In the genomic region with DNA sequence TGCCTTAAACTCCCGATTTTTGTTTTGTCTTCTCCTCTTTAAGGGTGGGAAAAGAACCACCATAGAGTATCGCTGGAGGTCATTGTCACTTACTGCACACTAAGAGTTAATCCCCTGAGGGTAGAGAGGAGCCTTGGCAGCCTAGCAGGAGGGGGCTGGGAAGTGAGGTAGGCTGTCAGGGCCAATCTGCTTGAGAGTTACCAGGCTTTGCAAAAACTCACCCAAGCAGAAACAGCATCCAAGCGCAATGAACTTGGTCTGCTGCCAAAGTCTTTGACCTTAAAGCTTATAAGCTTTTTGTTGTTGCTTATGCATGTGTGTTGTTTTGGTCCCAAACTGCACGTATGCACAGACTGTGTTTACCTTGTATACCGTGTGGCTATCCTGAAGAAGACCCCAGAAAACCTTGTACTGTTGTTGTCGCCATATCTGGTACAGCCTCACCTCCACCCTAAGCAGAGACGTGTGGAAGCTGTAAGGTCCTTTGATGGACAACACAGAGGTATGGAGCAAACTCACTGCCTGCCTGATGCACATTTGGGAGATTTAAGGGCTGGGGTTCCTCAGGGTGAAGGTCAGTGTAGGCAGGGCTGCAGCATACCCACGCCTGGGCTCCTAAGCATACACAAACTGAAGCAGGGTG, we compare ENCODE assay signal across 9 mouse cellular contexts. TPM values are rescaled to one million over a fixed set of nuclear protein-coding genes. Genes with fewer than 3 reads are reported as not detected.
DNase-seq lines count a peak whose midpoint lies in the region; ATAC-seq and TF ChIP-seq lines count a peak whose summit lies in the region.
"Had no signal": no experiment of that assay in that cellular context is flagged by ENCODE, and none has a peak within 500 bp of the region (broad histone marks: within the 10 kb centered on the region; RNA-seq: fewer than 3 reads in every experiment).

No protein-coding gene starts in this region.

- no peak overlapping the region for H3K4me3 ChIP-seq in forebrain, postnatal 0 days (ENCODE audit: low read depth, low read length)
- H3K4me3 ChIP-seq: megakaryocyte, embryonic 14.5 days had no signal

- no peak overlapping the region for H3K4me2 ChIP-seq in forebrain, postnatal 0 days (ENCODE audit: low read depth)

- no peak overlapping the region for H3K9ac ChIP-seq in forebrain, postnatal 0 days

- DNase-seq in cerebellum, adult 9-10 months, result peak; percentile 56
- peak; percentile 70 for DNase-seq in adipocyte (ENCODE audit: low spot score)
- DNase-seq in forebrain, postnatal 0 days, result peak; percentile 57
- peak; percentile 65 to 78 for DNase-seq in kidney, postnatal 4 days
- no peak for DNase-seq in urinary bladder, postnatal 25 days (ENCODE audit: low spot score)
- DNase-seq in gastrocnemius, postnatal 10 days, result no peak
- DNase-seq in gastrocnemius, postnatal 14 days, result no peak

- peaks cover 12% of the 10 kb centered on the region; the same call in 1 of the 2 replicates for H3K4me1 ChIP-seq in forebrain, postnatal 0 days (ENCODE audit: insufficient read depth)
- H3K4me1 ChIP-seq: megakaryocyte, embryonic 14.5 days had no signal

- H3K9me3 ChIP-seq in forebrain, postnatal 0 days (ENCODE audit: low read length), result no peaks in the 10 kb centered on the region
- H3K9me3 ChIP-seq: megakaryocyte, embryonic 14.5 days had no signal

- ATAC-seq in cerebellum, adult (ENCODE audit: insufficient number of reproducible peaks, low FRiP score, low TSS enrichment), result no peak
- ATAC-seq in forebrain, postnatal 0 days, result peak; percentile 65; the same call in 1 of the 2 replicates

- no peaks in the 10 kb centered on the region for H3K27me3 ChIP-seq in forebrain, postnatal 0 days (ENCODE audit: insufficient read depth, low read length)

- intact Hi-C loops in gastrocnemius, postnatal 14 days (cut with DNase I; ENCODE audit: low total_unique reads), result no loop called here

- whole genome bisulfite sequencing in forebrain, postnatal 0 days, result 8% methylated on average over 8 of the region's 8 CpGs

- no peak for TF ChIP-seq CTCF in forebrain, postnatal 0 days (IDR thresholded peaks at IDR 0.05; ENCODE audit: low read depth)

- no peak overlapping the region for H3K27ac ChIP-seq in forebrain, postnatal 0 days (ENCODE audit: low read depth, low read length)

- H3K36me3 ChIP-seq in forebrain, postnatal 0 days (ENCODE audit: insufficient read depth), result no peaks in the 10 kb centered on the region

RNA-seq across cellular contexts. Expression of a gene that starts 6.4 kb away (rescaled TPM):
- total RNA-seq in forebrain, postnatal 0 days (2014; rRNA removed), result 53.0 and 59.8 TPM in 2 replicates
- polyA plus RNA-seq in forebrain, postnatal 0 days (2015; fragmentation: Nextera tagmentation; extraction: Ambion mirVana), result 37.3 and 51.2 TPM in 2 replicates
- 10 to 100 TPM; 35.2 to 42.8 TPM for total RNA-seq in gastrocnemius, postnatal 10 days (2021)
- total RNA-seq in gastrocnemius, postnatal 14 days (2021), result 10 to 100 TPM; 20.3 to 23.4 TPM

RNA-seq across cellular contexts. Expression of a gene that starts 37.3 kb away (rescaled TPM):
- 21.2 and 30.9 TPM in 2 replicates for total RNA-seq in forebrain, postnatal 0 days (2014; rRNA removed)
- 20.9 and 22.1 TPM in 2 replicates for polyA plus RNA-seq in forebrain, postnatal 0 days (2015; fragmentation: Nextera tagmentation; extraction: Ambion mirVana)
- 10 to 100 TPM; 18.2 to 20.5 TPM for total RNA-seq in gastrocnemius, postnatal 10 days (2021)
- 10 to 100 TPM; 16.1 to 19.4 TPM for total RNA-seq in gastrocnemius, postnatal 14 days (2021)

RNA-seq across cellular contexts. Expression of a gene that starts 43.4 kb away (rescaled TPM):
- total RNA-seq in forebrain, postnatal 0 days (2014; rRNA removed), result 29.5 and 42.0 TPM in 2 replicates
- 8.5 and 10.4 TPM in 2 replicates for polyA plus RNA-seq in forebrain, postnatal 0 days (2015; fragmentation: Nextera tagmentation; extraction: Ambion mirVana)
- total RNA-seq in gastrocnemius, postnatal 10 days (2021), result 10 to 100 TPM; 17.0 to 24.0 TPM
- total RNA-seq in gastrocnemius, postnatal 14 days (2021), result 10 to 100 TPM; 15.7 to 16.6 TPM

Comparison
In these comparisons a context has a peak if more than half of its experiments do, and no peak if none do; other contexts are left out.
1. DNase-seq: peak in cerebellum, adult 9-10 months (single experiment), adipocyte (single experiment), forebrain, postnatal 0 days (single experiment) and kidney, postnatal 4 days (2 of 2); none in urinary bladder, postnatal 25 days (single experiment), gastrocnemius, postnatal 10 days (single experiment) and gastrocnemius, postnatal 14 days (single experiment).